Mouse (Mus musculus) kidney, postnatal 0 days (tissue): ENCODE data around the gene Tgif1. TPM values are rescaled to one million over a fixed set of nuclear protein-coding genes. Genes with fewer than 3 reads are reported as not detected.
"Not testable (repeated sequence)": the region's sequence is repeated elsewhere in the genome, so short reads cannot be mapped to it uniquely, and the experiment has no call there.

Source experiments
- ATAC-seq: fragments of 200-750 bp; cut with Nextera tagmentation; replicated peaks from 2 replicates; pipeline ENCODE4 v1.8.0; 2017; ENCODE audit warnings: low read depth, moderate number of reproducible peaks, moderate TSS enrichment, moderate library complexity; ENCODE audit not compliant: low FRiP score
- DNase-seq: peaks from one replicate; pipeline ENCODE4 v3.0.0-alpha.2; 2016; ENCODE audit warnings: low spot score
- H3K27ac ChIP-seq: fragments of 300-500 bp; sonication (generic); 2 replicates; pipeline ENCODE4 v1.5.1; 2014; ENCODE audit warnings: mild to moderate bottlenecking
- H3K27me3 ChIP-seq: fragments of 300-500 bp; sonication (generic); 2 replicates; pipeline ENCODE4 v1.6.1; 2014; ENCODE audit warnings: low read length, mixed read lengths; ENCODE audit not compliant: insufficient read depth
- H3K36me3 ChIP-seq: fragments of 300-500 bp; sonication (generic); 2 replicates; pipeline ENCODE4 v1.6.1; 2014; ENCODE audit warnings: low read length, mixed read lengths; ENCODE audit not compliant: insufficient read depth
- H3K4me1 ChIP-seq: fragments of 300-500 bp; sonication (generic); replicated peaks from 2 replicates; pipeline ENCODE4 v1.6.1; 2014; ENCODE audit warnings: antibody characterized with exemption, low read length, mixed read lengths; ENCODE audit not compliant: insufficient read depth
- H3K4me2 ChIP-seq: fragments of 300-500 bp; sonication (generic); 2 replicates; pipeline ENCODE4 v1.6.1; 2014; ENCODE audit warnings: mild to moderate bottlenecking, low read length, moderate library complexity, mixed read lengths
- H3K4me3 ChIP-seq: fragments of 300-500 bp; sonication (generic); replicated peaks from 2 replicates; pipeline ENCODE4 v1.5.1; 2014; ENCODE audit warnings: low read depth, low read length
- H3K9ac ChIP-seq: fragments of 300-500 bp; sonication (generic); 2 replicates; pipeline ENCODE4 v1.6.1; 2014; ENCODE audit warnings: low read depth, low read length
- H3K9me3 ChIP-seq: fragments of 300-500 bp; sonication (generic); replicated peaks from 2 replicates; pipeline ENCODE4 v1.6.1; 2016; ENCODE audit warnings: low read length, inconsistent platforms, mixed read lengths
- CTCF ChIP-seq: IDR thresholded peaks from 2 replicates; pipeline ENCODE4 v1.5.1; 2016; ENCODE audit warnings: antibody characterized with exemption, low read depth, mild to moderate bottlenecking, moderate library complexity
- WGBS: fragments of 180-500 bp; shearing (Covaris S2); extraction: QIAGEN DNeasy Blood & Tissue Kit; methylation state at CpG from one replicate; pipeline ENCODE4 v1.1.7; 2014; 5-methylcytosine and 5-hydroxymethylcytosine counted together
- polyA plus RNA-seq: library from polyadenylated mRNA; unstranded; fragments of >200 nt; fragmentation: Nextera tagmentation; extraction: Ambion mirVana; gene quantifications from 2 replicates; pipeline ENCODE4 v1.2.1, GENCODE M21; 2015

Gene Tgif1
- polyA plus RNA-seq, 1 experiment from 2014 or later, result 74.9 TPM

DNA sequence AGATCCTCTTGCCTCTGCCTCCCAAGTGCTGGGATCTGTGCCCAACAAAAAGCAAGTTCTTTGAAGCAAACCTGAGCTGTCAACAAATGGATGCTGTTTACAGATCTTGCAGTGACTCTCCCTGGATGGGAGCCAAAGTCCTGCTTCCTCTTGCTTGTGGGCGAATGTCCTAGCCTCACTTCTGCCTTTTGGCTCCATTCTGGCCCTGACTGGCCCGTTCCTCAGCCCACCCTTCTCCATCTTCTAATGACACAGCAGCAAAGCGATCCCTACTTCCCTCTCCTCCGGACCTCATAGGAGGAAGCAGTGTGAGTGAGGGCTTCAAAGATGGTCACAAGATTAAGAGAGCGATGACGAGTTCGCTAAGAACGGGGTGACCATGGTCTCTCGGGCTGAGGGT, 20.8 kb downstream of the Tgif1 start:
- H3K36me3 ChIP-seq, result no peaks in the 10 kb centered on the region
- no peak for TF ChIP-seq CTCF
- no peak overlapping the region for H3K4me3 ChIP-seq
- no peak overlapping the region for H3K27ac ChIP-seq
- H3K4me2 ChIP-seq, result no peak overlapping the region
- 83% methylated on average over 9 of the region's 9 CpGs for WGBS
- H3K9me3 ChIP-seq, result no peaks in the 10 kb centered on the region
- H3K9ac ChIP-seq, result no peak overlapping the region
- DNase-seq (no peak), ATAC-seq (no peak)
- H3K4me1 ChIP-seq, result 0 out of 2 replicates have a peak, but pooled peaks cover 6% of the 10 kb centered on the region
- no peaks in the 10 kb centered on the region for H3K27me3 ChIP-seq

DNA sequence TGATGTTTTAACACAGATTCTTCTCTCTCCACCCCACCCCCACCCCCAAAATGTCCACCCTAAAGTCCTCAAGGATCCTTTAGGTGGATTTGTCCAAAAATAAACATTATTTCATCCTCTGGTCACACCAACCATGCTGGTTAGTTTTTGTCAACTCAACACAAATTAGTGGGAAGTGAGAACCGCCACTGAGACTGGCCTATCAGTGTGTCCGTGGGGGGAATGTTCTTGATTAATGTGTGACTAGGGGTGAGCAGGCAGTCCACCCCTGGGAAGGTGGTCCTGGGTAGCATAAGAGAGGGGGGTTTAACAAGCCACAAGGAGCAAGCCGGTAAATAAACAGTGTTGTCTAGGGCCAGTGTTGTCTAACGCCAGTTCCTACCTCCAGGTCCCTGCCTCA, 21.8 kb downstream of the Tgif1 start:
- H3K9me3 ChIP-seq, result no peaks in the 10 kb centered on the region
- DNase-seq, result no peak
- 45% methylated on average over 4 of the region's 4 CpGs for WGBS
- no peak for ATAC-seq
- H3K9ac ChIP-seq, result no peak overlapping the region
- 0 out of 2 replicates have a peak, but pooled peaks cover 6% of the 10 kb centered on the region for H3K4me1 ChIP-seq
- H3K27ac ChIP-seq, result no peak overlapping the region
- H3K4me3 ChIP-seq, result no peak overlapping the region
- no peak overlapping the region for H3K4me2 ChIP-seq
- no peaks in the 10 kb centered on the region for H3K27me3 ChIP-seq
- no peaks in the 10 kb centered on the region for H3K36me3 ChIP-seq
- no peak for TF ChIP-seq CTCF

DNA sequence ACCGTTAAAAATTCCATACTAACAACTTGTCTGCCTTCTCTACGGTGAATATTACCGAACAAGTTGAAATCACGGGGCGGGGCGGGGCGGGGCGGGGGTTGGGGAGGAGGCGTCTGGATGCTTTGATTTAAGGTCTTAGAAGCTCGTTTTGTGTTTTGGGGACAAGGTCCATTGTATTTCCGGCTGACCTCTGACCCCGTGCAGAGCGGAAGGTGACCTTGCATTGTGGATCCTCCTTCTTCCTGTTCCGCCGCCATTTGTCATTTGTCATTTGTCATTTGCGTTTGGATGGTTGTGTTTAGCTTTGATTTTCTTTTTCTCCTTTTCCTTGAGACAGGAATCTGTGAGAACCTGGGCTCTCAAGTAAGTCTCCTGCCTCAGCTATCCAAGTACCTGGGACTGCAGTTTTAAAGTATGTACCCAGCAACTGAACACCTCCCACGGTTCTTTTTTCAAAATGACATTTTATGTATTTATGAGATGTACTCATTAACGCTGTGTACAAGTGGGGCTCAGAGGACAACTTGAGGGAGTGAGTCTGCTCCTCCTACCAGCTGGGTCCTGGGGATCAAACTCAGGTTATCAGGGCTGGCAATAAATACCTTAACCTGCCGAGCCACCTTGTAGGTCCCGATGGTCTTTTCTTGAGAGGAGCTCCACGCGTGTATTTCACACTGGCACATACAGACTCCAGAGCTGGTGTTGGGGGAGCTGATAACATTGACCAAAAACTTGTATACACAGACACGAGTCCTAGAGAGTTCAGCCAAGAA, 23.2 kb downstream of the Tgif1 start:
- ATAC-seq (no peak), DNase-seq (no peak)
- Histone ChIP-seq H3K4me3 (no peak overlapping the region), H3K9ac (no peak overlapping the region), H3K4me1 (0 out of 2 replicates have a peak, but pooled peaks cover 2% of the 10 kb centered on the region), H3K9me3 (no peaks in the 10 kb centered on the region), H3K4me2 (no peak overlapping the region), H3K27ac (no peak overlapping the region), H3K36me3 (no peaks in the 10 kb centered on the region), H3K27me3 (no peaks in the 10 kb centered on the region)
- WGBS, result 82% methylated on average over 23 of the region's 23 CpGs
- TF ChIP-seq CTCF, result no peak

DNA sequence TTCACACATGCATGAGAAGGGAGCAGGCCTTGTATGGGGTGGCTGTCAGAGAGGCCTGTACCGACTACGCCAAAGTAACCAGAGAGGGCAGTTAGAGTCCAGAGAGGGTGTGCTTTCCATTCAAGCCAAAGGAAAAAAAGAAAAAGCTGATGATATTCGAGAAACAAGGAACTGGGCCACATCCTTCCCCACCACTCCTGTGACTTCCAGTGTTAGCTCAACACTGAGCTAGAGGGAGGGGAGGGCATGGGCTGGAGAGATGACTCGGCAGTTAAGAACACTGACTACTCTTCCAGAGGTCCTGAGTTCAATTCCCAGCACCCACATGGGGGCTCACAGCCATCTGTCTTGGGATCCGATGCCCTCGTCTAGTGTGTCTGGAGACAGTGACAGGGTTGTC, 24.1 kb downstream of the Tgif1 start:
- WGBS, result 80% methylated on average over 6 of the region's 6 CpGs
- H3K36me3 ChIP-seq, result no peaks in the 10 kb centered on the region
- no peaks in the 10 kb centered on the region for H3K4me1 ChIP-seq
- no peak overlapping the region for H3K4me3 ChIP-seq
- ATAC-seq, result no peak
- TF ChIP-seq CTCF, result no peak
- H3K9me3 ChIP-seq, result no peaks in the 10 kb centered on the region
- H3K27me3 ChIP-seq, result no peaks in the 10 kb centered on the region
- H3K4me2 ChIP-seq, result no peak overlapping the region
- no peak overlapping the region for H3K27ac ChIP-seq
- DNase-seq, result no peak
- no peak overlapping the region for H3K9ac ChIP-seq

DNA sequence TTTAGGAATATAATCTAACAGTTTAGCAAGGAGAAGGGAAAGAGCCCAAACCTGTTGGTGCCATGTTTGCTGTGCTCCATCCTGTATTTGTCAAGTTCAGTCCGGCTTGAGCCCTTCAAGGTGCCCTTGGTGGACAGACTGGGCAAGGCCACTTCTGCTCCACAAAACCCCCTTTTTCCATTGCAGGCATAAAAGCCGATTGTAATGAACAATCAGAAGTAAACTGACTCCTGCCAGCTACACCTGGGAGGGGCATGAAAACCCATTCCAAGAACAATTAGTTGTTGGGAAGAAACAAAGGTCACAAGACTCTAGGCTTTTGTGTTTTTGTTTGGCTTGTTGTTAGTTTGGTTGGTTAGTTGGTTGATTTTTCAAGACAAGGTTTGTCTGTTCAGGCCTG, 24.8 kb downstream of the Tgif1 start:
- no peaks in the 10 kb centered on the region for H3K9me3 ChIP-seq
- H3K4me1 ChIP-seq, result no peaks in the 10 kb centered on the region
- H3K36me3 ChIP-seq, result no peaks in the 10 kb centered on the region
- H3K4me3 ChIP-seq, result no peak overlapping the region
- no peak for TF ChIP-seq CTCF
- no peak overlapping the region for H3K27ac ChIP-seq
- no peaks in the 10 kb centered on the region for H3K27me3 ChIP-seq
- H3K9ac ChIP-seq, result no peak overlapping the region
- 71% methylated on average over 2 of the region's 2 CpGs for WGBS
- ATAC-seq, result no peak
- H3K4me2 ChIP-seq, result no peak overlapping the region
- no peak for DNase-seq

DNA sequence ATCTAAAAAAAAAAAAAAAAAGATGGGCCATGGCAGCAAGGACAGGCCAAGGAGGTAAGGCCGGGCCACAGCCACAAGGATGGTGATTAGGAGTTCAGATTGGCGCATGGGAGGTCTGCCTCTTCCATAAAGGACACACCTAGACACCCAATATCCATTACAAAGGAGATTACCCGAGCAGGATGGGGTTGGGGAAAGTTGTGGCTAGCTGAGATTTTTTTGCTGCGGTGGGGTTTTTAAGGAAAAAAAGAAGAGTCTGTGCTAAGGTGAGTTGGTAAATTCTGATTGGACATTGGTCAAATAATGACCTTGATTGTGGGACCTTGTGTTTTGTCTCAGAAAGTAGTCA, 25.2 kb downstream of the Tgif1 start:
- no peak for DNase-seq
- Histone ChIP-seq H3K36me3 (no peaks in the 10 kb centered on the region), H3K9ac (no peak overlapping the region), H3K4me3 (no peak overlapping the region), H3K27me3 (no peaks in the 10 kb centered on the region), H3K4me2 (no peak overlapping the region), H3K27ac (no peak overlapping the region), H3K9me3 (no peaks in the 10 kb centered on the region), H3K4me1 (no peaks in the 10 kb centered on the region)
- no peak for TF ChIP-seq CTCF
- ATAC-seq, result no peak
- 82% methylated on average over 4 of the region's 4 CpGs for WGBS

DNA sequence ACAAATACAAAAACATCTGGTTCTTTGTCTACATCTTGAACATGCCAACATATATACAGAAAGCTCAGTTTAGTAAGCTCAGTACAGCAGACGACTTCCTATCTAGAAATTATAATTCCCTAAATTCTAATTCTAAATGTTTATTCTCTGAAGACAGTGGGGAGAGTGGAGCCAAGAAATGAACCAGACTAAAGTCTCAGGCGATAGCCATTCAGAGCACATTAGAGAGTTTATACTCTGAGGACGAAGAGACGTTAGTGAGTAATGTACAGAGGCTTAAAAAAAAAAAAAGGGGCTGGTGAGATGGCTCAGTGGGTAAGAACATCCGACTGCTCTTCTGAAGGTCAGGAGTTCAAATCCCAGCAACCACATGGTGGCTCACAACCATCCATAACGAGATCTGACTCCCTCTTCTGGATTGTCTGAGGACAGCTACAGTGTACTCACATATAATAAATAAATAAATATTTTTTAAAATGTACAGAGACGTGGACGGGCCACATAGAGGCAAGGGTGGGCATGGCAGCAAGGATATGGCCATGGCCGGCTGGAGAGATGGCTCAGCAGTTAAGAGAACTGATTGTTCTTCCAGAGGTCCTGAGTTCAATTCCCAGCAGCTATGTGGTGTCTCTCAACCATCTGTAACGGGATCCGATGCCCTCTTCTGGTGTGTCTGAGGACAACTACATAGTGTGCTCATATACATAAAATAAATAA, 25.7 kb downstream of the Tgif1 start:
- ATAC-seq, H3K4me3 ChIP-seq, H3K4me1 ChIP-seq, H3K27ac ChIP-seq, H3K27me3 ChIP-seq, H3K9me3 ChIP-seq, DNase-seq, H3K4me2 ChIP-seq, H3K36me3 ChIP-seq, H3K9ac ChIP-seq: not testable (repeated sequence)
- WGBS, result 82% methylated on average over 11 of the region's 11 CpGs
